Mouse (Mus musculus) cerebral cortex, adult 2 months (tissue): ENCODE measurements around the gene Tmem255a.

Source experiments
- WGBS: fragments of 180-500 bp; shearing (Covaris S2); methylation state at CpG from one replicate; pipeline ENCODE4 v1.1.7; 2018; 5-methylcytosine and 5-hydroxymethylcytosine counted together

The Tmem255a gene

DNA sequence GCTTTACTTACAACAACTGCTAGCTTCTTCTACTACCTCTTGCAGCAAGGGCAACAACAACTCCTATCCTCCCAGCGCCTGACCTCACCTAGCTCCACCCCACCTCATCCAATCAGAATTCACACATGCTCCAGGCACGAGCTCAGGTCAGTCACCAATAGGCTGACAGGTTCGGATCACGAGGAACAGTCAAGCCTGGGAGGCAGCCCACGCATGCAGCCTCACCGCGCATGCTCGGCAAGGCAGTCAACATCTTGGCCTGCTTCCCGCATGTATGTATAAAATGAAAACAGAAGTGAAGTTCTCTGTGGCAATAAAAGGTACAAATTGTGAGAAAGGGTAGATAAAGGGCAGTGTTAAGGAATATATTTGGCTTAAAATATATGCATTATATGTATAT lies 86.2 kb downstream of the Tmem255a start:
- 70% methylated on average over 9 of the region's 9 CpGs for WGBS

DNA sequence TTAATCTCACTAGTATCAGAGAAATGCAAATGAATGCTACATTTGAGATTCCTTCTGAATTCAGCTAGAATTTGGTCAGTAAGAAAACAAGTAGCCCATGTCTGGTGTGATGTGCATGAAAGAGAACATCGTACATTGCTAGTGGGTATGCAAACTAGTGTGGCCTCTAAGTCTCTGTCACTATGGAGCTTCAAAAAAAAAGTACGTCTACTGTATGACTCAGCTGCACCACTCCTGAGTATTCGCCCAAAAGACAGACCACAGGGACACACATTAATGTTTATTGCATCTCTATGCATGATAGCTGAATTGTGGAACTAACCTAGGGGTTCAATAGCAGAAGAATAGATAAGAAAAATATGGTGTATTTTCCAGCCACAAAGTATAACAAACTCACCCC lies 86.9 kb downstream of the Tmem255a start:
- WGBS, result 80% methylated on average over 3 of the region's 3 CpGs

DNA sequence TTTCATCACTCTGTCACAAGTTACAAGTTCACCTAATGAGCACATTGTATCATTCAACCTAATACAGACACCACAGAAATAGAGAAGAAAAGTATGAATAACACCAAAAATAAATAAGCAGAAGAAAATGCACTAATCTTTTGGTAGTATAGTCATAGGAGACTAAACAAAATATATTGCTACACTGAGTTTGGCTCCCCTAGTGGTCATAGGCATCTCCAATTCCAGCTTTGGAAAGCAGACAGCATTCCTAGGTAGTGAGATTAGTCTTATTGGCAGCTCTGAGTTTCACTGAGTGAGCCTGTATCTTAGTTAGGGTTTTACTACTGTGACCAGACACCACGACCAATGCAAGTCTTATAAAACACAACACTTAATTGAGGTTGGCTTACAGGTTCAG lies 93.1 kb downstream of the Tmem255a start:
- WGBS, result 67% methylated on average over 1 of the region's 1 CpGs
